Mouse (Mus musculus): Measurements from ENCODE around the gene March4. TPM values are rescaled to one million over a fixed set of nuclear protein-coding genes. Genes with fewer than 3 reads are reported as not detected.

Gene March4
- polyA plus RNA-seq, 1 experiment, result 6.5 TPM

DNA sequence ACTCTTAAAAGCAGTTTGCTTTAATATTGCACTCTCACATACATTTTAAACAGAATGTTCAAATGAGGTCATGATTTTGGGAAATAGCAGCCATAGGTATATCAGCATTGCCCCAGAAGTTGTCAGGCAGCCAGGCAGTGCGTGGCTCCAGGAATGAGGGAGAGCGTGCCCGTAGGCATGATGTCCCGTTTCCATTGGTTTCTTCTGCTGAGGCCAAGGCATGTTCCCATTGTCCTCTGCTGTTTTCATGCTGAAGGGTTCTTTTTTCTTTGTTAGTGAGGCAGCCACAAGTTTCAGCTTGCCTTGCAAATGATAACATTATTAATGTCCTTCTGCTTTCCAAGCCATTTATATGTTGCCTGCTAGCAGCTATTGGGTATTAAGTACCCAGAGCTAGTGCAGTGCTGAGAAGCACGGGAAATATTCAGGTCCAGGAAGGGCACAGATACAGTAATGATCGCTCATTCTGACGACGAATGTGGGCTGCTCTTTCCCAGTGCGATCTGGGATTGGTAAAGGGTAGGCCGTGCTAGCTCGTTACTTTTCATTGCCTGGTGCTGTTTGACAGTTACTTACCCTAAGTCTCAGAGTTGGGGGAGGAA, 156.9 kb downstream of the March4 start:
- TF ChIP-seq POLR2A (IDR thresholded peaks at IDR 0.05; ENCODE audit: borderline replicate concordance, insufficient read depth, low read length), result no peak
- no peak for TF ChIP-seq CTCF (IDR thresholded peaks at IDR 0.05; ENCODE audit: borderline replicate concordance, insufficient read depth, low read depth, low read length)
- no peak for DNase-seq
- H3K4me1 ChIP-seq (ENCODE audit: control insufficient read depth, insufficient read depth, low read length), result no peaks in the 10 kb centered on the region
- no peak overlapping the region for H3K4me3 ChIP-seq (replicated peaks; ENCODE audit: insufficient read depth, low read depth, low read length)
- 90% methylated on average over 11 of the region's 11 CpGs for WGBS
- H3K27ac ChIP-seq (ENCODE audit: insufficient read depth, low read length), result no peak overlapping the region
- no peaks in the 10 kb centered on the region; the same call in 1 of the 2 replicates for H3K27me3 ChIP-seq (ENCODE audit: control insufficient read depth, insufficient read depth, low read length)

GRCm38 (mm10) chr1:72378151-72378550, 158.6 kb downstream of the March4 start:
- Histone ChIP-seq H3K4me1 (ENCODE audit: control insufficient read depth, insufficient read depth, low read length) (no peaks in the 10 kb centered on the region), H3K27me3 (ENCODE audit: control insufficient read depth, insufficient read depth, low read length) (no peaks in the 10 kb centered on the region; the same call in 1 of the 2 replicates), H3K4me3 (replicated peaks; ENCODE audit: insufficient read depth, low read depth, low read length) (no peak overlapping the region), H3K27ac (ENCODE audit: insufficient read depth, low read length) (no peak overlapping the region)
- TF ChIP-seq POLR2A (IDR thresholded peaks at IDR 0.05; ENCODE audit: borderline replicate concordance, insufficient read depth, low read length) (no peak), CTCF (IDR thresholded peaks at IDR 0.05; ENCODE audit: borderline replicate concordance, insufficient read depth, low read depth, low read length) (no peak)
- WGBS, result 69% methylated on average over 4 of the region's 4 CpGs
- DNase-seq, result no peak

Other genes with a start within 250 kb of the March4 start
- 13.3 TPM in 2 replicates for gene Xrcc5, start 229.5 kb downstream of the March4 start, polyA plus RNA-seq (2012; rRNA removed)
- 46.9 and 47.7 TPM in 2 replicates for gene Smarcal1, start 46.3 kb upstream of the March4 start, polyA plus RNA-seq (2012; rRNA removed)
- gene Ankar, start 163.6 kb upstream of the March4 start, polyA plus RNA-seq (2012; rRNA removed), result not detected in 2 replicates
- gene Rpl37a, start 174.4 kb upstream of the March4 start, polyA plus RNA-seq (2012; rRNA removed), result 575 and 649 TPM in 2 replicates